Mouse (Mus musculus): ENCODE measurements around the gene Fbrs.

DNA sequence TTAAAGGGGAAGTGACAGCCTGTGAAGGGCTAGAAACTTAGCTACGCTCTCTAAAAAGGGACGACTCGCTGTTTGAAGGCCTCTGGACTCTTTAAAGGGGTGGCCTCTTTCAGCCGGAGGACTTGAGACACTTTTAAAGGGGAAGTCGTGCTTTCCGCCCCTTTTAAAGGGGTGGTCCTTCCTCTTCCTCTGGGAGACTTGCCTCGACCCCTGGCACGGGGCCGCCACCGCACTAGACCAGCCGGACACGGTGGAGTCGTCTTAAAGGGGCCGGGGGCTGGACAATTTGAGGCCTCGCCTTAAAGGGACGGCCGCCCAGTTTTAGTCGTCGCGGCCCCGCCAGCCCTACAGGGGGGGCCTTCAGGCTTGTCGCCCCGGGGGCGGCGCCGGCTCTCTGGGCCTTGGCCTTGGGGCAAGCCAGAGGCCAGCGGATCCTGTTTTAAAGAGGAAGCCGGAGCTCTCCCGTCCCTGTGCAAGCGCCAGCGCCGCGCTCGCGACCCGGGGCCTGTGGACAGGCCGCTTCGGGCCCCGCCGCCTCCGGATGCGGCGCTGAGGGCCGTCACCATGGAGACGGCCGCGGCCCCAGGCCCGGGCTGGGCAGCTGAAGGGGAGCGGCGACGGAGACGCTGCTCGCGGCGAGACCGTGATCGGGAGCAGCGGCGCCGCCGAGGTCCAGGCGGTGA is at the start of gene Fbrs:
- TF ChIP-seq POLR2A (IDR thresholded peaks at IDR 0.05; ENCODE audit: borderline replicate concordance, control insufficient read depth, low read depth, low read length) (peak; percentile 45; the same call in 1 of the 2 replicates), CTCF (IDR thresholded peaks at IDR 0.05; ENCODE audit: control insufficient read depth, insufficient read depth, low read length) (no peak)
